Mouse (Mus musculus): ENCODE data around the gene Ryr2.

The Ryr2 gene

DNA sequence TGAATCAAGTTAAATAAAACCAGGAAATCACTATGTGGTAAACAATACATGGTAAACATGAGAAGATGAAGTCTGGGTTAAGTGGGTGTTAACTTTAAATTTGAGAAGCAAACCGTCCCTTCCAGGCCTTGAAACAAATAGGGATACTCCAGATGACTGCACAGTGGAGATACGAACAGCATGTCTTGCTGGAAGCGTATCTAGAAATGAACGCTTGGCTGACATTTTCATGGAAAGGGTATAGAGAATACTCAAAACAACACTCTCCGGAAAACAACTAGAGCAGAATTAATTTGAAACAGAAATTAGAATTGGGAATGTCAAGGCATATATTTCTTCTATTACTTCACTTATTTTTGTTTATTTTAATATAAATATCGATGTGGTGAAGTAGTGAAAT is 329.0 kb downstream of the Ryr2 start:
- DNase-seq (ENCODE audit: low read depth, low spot score): no peak

DNA sequence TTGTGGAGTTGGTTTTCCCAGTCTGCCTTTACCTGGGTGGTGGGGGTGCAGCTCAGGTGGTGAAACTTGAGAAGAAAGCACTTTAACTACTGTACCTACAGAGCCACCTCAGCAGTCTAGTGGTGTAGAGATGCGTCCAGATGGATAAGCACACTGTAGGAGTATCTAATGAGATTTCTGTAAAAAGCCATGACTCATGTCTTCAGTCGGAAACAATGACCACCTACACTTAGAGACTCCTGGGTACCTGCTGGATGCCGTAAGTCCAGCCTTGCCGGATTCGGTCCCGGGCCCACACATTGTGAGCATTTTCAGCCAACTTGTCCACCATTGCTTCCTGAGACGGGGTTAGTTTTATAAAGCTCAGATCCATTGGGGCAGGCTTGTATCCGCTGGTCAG is 334.6 kb downstream of the Ryr2 start:
- no peak for DNase-seq (ENCODE audit: low read depth, low spot score)

DNA sequence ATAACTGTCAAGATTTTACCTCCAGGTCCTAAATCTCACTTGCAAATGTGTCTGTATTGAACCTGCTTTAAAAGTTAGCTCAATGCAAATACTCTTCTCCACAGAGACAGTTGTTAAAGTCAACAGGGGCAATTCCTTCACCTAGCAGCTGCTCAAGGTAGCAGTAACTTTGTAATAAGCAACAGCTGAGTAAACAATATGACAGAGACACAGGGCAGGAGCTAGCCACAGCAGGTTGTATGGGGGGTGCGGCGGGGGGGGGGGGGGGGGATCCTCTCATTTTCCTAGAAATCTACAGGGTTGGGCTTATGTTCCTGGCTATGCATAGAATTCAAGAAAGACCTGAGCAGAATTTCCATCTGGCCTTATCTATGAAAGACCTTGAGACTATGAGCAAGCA is 339.8 kb downstream of the Ryr2 start:
- no peak for DNase-seq (ENCODE audit: low read depth, low spot score)

DNA sequence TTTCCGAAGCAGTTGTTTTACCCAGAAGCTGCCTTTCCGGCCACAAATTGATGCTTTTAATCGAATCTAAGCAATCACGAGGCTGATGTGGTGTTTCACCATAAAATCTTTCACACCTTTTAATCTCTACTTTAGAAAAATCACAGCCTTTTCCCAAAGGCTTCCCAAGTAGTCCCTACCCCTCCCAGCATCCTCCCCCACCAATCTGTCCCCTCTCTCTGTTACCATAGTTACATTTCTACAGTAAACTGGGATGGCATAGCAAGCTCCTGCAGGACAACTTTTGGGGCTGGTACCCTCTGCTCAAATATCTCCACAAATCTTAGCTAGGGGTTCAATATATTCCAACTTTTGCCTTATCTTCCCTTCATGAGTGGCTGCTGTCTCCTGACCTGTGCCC is 342.8 kb downstream of the Ryr2 start:
- no peak for DNase-seq (ENCODE audit: low read depth, low spot score)

DNA sequence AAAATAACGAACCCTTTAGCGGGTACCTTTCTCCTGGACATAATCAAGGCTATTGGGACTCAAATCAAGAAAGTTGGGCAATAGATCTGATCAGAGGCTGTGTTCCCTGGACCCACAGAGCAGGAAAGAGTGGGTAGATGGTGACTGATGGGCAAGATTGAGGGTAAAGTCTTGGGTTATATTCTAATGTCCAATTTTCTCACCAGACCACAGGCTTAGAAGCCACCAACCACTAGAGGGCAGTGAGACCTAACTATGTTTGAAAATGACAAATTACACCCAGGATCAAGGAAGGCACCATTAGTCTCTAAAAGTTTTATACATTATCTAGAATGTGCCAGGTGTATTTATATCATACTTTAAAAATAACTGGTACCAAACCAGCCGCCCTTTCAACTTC is 343.6 kb downstream of the Ryr2 start:
- DNase-seq (ENCODE audit: low read depth, low spot score): peak; percentile 56

DNA sequence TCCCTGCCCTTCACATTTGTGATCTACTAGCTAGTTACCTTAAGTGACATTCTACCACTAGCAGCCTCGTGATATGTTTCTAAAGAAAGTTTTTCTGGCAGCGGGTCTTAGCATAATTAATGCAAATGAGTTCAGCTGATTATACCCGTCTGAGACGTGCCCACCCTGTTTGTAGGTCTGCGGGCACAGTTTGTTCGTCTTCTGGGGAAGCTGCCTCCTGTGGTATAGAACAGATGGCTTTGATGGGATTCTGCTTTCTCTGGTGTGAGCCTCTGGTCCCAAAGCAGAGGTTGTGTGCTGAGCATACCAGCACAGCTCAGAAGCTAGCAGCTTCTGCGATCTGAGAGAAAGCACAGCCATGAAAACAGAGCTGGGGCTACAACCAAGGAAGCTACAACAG is 348.9 kb downstream of the Ryr2 start:
- DNase-seq (ENCODE audit: low read depth, low spot score): no peak

DNA sequence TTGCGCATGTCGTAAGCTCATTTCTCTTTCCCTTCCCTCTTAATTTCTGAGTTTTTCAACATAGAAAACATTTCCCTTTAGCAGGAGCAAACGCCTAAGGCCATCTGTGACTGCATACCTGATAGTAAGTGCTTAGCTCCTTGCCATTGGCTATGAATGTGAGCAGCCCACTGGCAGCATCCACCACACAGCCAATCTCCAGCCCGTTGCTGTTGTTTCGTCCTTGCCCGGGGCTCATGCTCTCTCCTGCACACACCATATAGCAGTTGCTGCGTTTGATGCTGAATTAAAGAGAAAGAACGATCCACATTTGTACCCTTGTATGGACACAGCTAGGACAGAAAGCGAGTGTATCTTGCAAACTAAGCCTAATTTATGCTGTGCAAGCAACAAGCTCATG is 361.3 kb downstream of the Ryr2 start:
- no peak for DNase-seq (ENCODE audit: low read depth, low spot score)

DNA sequence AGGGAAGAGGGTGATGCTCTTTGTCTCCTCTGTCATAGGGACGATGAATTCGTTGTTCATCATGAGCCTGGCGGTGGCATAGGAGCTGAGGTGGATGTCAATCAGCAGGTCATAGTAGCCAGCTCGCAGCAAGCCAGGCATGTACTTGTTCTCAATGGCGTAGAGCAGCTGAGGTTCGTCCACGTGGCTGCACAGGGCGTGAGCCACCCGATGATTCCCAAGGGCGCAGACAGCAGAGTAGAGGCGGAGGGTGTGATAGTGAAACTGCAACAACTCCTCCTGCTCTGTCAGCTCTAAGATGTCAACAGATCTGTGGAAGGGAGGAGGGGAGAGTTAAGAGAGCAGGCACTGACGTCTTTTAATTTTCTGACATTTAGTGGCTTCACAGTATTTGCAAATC is 368.5 kb downstream of the Ryr2 start:
- DNase-seq (ENCODE audit: low read depth, low spot score): peak; percentile 11

DNA sequence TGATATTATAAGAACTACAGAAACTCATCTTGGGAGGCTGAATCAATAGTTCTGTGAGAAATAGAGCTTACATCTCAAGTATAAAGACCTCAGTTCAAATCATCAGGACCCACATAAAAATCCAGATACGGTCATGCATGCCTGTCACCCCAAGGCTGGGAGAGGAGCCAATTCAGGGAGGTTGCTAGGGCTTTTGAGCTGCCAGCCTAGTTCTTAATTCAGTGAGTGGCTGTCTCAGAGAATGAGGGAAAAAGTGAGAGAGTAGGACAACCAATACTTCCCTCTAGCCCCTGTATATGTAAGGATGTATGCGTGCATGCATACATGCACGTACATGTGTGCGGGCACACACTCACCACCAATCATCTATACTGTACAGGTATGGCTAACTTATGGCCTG is 390.5 kb downstream of the Ryr2 start:
- no peak for DNase-seq (ENCODE audit: low read depth, low spot score)

DNA sequence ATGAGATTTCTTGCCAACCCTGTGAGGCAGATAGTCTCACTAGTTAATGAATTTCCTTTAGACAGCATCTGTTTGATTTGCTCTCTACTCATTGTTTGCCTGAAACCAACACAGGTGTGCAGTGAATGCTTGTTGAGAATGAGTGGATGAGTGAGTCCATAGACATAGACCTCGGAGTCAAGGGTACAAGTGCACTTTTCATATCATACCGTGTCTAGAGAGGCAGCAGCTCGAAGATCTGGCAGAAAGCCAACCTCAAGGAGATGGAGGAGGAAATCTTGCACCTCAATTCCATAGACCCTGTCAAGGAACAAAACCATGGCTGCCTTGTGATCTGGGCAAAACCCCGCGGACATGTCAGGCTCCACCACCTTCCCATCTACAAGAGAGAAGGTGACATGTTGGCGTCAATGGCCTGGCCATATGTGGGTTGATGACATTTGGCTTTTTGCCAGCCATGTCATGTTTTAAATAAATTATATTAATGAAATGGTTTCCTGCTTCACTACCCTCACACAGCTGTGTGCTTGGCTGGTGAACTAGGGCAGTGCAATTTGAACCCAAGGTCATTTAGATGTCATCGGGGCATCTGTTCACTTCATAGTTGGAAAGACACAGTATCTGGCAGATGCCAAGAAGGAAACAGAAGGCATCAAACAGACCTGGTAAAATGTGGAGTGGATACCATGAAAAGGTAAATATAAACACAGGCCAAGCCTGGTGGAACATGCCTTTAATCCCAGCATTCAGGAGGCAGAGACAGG is 396.9 kb downstream of the Ryr2 start:
- no peak for DNase-seq (ENCODE audit: low read depth, low spot score)

DNA sequence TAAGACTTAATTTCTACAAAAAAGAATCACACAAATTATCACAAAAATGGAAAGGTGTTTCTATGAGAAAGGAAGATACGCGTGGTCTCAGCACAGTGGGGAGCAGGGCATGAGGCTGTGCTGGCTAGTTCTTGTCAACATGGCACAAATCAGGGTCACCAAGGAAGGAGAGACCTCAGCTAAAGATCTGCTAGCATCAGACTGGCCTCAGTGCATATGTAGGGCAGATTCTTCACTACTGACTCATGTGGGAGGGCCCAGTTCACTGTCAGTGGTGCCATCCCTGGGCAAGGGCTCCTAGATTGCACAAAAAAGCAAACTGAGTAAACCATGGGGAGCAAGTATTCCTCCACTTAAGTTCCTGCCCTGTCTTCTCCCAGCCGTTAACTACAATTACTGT is 405.0 kb downstream of the Ryr2 start:
- DNase-seq (ENCODE audit: low read depth, low spot score): no peak

DNA sequence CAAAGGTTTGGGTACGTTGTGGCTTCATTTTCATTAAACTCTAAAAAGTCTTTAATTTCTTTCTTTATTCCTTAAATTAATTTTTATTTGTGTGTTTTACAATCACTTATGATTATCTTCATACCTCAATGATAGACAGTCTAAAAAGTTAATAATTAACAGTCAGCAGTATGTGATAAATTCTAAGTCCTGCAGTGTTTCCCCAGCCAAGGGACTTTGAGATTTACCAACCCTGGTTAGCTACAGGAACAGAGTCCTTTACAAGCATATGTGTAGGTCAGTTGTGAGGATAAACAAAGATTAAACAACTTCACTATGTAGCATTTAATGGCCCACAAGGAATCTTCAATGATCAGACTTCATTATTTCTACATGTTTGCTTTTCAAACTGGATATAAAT is 410.2 kb downstream of the Ryr2 start:
- DNase-seq (ENCODE audit: low read depth, low spot score): no peak

DNA sequence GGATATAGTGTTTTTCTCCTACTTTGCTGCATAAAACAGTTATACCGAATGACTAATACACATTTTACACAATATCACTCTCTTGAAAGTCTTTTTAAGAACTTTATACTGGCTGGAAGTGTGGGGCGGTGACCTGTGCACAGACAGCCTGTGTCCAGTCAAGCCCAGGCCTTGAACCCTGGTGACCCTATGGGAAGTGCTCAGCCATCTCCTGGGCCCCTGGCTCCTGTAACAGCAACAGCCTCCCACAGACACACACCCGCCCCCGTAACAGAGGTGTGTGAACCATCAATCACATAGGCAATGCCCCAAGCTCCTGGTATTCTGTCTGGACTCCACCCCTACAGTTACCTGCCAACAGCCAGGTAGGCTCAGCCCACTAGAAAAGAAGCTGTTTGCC is 424.9 kb downstream of the Ryr2 start:
- DNase-seq (ENCODE audit: low read depth, low spot score): no peak

DNA sequence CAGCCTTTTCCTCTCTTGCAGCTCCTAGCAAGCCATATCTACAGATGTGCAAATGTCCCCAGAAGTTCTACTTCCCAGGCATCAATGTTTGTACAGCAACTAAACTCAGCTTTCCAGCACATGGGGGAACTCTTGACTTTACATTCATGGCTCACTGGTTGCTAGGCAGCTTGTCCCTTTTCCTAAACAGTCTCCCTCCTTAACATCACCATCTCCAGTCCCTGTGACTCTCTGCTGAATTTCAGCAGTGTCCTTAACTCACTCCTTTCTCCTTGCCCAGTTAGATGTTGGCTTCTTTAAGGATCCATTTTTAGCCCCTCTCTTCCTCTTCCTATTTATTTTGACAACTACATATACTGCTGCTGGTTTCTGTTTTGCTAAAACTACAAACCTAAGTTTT is 443.9 kb downstream of the Ryr2 start:
- no peak for DNase-seq (ENCODE audit: low read depth, low spot score)

DNA sequence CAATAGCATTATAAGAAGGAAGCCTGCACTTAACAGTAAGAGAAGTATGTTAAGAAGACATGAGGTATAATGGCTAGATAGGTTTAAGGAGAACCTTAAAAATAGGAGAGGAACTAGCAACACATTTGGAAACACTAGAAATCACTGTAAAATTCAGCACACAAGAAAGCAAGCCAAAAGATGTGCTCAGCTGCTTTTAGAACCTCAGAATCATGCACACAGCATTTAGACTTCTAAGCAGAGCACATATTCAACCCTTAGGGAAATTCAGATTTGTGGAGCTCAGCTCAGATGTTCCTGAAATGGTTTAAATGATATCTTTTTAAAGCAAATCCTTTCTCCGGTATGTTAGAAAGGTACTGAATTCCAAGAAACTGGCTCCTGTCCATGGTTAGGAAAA is 461.9 kb downstream of the Ryr2 start:
- no peak for DNase-seq (ENCODE audit: low read depth, low spot score)

DNA sequence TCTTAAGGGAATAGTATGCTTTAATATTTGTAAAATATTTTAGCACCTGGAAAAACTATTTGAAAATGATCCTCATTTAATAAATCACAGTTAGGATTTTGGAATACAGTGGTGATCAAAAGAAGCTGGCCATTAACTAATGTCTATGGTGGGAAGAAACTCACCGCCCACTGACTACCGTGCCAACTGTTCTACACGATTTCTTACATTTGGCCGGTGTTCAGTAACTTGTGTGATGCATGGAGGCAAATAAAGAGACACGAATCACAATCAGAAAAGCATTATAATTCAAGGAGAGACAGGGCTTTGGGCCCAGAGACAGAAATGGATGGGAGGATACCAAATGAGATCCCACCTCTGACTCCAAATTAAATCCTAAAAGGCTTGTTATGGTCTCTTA is 470.4 kb downstream of the Ryr2 start:
- DNase-seq (ENCODE audit: low read depth, low spot score): no peak

DNA sequence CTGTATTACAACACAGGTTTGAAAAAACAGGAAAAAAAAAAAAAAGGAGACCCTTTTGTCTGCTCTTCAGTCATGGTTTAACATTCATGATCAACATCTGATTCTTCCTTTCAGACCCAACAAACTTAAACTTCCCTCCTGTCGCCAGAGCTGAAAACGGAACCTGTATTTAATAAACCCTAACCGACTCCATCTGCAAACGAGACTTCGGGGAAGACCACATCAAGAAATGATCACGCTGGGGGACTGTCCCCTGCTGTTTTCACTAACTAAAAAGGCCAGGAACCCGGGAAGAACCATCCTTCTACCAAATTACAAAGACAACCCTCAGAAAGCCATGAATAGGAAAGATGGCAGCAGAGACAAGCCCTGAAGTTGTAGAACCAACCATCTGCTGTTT is 482.2 kb downstream of the Ryr2 start:
- no peak for DNase-seq (ENCODE audit: low read depth, low spot score)

DNA sequence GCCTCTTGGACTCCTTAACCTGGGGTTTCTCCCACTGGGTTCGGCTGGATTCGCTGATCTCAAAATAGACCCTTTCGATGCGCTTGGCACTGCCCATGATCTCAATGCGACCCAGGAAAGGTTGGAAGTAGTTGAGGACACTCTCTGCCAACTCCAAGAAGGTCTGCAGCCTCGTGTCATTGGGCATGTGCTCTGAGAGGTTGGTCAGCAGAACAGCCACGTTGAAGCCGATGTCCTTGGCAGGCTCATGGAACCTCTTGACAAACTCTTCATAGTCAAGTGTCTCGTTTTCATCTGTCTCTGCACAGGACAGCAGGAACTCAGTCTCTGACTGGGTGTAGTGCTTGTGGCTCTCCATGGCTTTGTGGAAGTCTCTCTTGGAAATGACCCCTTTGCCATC is 511.3 kb downstream of the Ryr2 start:
- no peak for DNase-seq (ENCODE audit: low read depth, low spot score)

DNA sequence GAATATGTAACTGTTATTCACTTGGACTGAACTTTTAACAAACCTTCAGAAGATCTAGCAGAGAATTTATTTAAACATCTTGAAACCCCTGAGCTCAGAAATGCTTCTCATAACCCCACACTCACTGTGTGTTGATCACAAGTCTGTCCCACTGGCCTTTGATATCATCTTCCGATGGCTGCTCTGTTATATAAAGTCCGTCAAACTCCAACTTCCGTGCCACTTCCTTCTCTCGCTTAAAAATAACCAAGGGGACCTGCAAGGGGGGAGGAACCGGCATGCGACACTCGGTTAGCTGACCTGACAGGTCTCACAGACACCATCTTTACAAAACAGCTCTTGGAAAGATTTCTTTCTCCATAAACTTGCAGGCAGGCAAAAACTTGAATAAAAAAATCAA is 521.5 kb downstream of the Ryr2 start:
- no peak for DNase-seq (ENCODE audit: low read depth, low spot score)

DNA sequence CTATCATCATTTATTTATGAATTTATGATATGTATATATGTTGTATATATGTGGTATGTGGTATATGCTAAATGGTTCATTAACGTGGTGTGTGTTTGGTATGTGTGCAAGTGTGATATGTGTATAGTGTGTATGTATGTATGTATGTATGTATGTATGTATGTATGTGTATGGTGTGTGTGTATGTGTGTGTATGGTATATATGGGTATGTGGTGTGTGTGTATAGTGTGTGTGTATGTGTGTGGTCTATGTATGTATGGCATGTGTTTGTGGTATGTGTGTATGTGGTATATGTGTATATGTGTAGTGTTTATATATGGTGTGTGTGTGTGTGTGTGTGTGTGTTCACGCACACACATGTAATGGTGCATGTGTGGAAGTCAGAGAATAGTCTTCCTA is 534.2 kb downstream of the Ryr2 start:
- no peak for DNase-seq (ENCODE audit: low read depth, low spot score)

DNA sequence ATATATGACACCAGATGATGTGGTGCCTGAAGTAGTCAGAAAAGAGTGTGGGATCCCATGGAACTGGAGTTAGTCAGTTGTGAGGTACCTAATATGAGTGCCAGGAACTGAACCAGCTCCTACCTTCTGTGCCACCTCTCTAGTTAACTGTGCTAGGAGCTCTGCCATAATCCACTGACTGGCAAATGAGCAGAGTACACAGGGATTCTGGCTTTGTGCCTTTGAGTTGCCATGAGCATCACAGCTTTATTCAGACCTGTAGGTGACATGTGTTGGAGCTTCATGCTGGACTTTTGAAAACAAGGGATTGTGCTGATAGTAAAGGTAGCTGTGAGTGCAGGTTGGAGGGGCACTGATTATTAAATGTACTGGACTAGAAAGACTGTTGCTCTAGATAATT is 539.4 kb downstream of the Ryr2 start:
- no peak for DNase-seq (ENCODE audit: low read depth, low spot score)

DNA sequence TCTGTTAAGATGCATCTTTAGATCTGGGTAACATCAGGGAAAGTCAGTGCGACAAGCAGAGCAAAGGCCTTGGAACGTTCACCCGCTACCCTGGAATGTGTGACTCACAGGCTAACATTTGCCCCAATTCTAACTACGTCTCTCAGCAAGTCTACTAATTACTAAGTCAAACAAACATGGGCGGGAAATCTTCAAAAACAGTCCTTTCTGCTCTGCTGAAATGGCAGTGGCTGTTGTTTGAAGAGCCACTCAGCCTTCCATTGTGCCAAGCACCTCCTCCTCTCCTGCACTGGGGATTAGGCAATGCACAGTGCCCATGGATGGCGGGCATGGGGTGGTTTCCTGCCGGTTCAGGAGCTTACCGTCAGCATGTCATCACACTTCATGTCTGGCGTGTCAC is 540.3 kb downstream of the Ryr2 start:
- no peak for DNase-seq (ENCODE audit: low read depth, low spot score)

DNA sequence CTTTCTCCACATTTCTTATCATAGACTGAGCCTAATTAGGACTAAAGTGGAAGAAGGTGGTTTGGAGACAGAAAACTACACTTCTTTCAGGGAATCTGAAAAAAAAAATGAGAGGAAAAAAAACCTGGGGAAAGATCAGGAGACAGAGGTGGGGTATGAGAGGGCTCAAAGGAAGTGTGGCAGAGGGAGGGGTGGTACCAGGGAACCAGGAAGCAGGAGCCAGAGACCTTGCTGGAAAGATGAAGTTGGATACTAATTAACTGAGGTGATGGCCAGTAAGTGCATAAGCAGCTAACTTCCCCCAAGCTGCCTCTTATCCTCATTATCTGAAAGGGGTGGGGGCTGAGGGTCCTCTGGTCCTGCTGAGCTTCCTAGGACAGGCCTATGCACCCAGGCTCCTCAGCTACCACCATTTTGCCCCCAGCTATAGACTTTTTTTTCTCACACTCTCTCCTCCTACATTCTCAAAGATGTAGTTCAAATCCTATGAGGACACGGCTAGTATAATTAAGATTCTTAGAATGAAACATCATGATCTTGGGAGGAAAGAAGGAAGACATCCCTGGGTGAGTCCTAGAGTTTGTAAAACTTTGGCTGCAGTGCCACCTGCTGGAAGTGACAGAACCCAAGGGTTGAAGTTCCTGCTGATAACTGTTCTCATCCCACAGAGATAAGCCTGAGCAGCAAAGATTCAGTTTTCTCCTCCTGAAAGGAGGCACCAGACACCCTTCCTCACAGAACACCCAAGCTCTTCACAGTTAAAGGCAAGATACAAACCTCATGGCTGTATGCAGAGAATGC is 543.3 kb downstream of the Ryr2 start:
- DNase-seq (ENCODE audit: low read depth, low spot score): peak; percentile 65

Data from ZHBTc4 (cell line).